Mouse (Mus musculus) cortical plate, adult 2 months (tissue): ENCODE results near the gene Fam192a. TPM values are rescaled to one million over a fixed set of nuclear protein-coding genes. Genes with fewer than 3 reads are reported as not detected.

Source experiments
- H3K27ac ChIP-seq: fragments of 200-500 bp; 2 replicates; pipeline ENCODE4 v1.5.1; 2012; ENCODE audit warnings: low read length, control low read depth, inconsistent platforms; ENCODE audit not compliant: insufficient read depth
- H3K4me1 ChIP-seq: fragments of 200-500 bp; 2 replicates; pipeline ENCODE4 v1.6.1; 2011; ENCODE audit warnings: low read length; ENCODE audit not compliant: control insufficient read depth, insufficient read depth
- H3K4me3 ChIP-seq: fragments of 200-500 bp; 2 replicates; pipeline ENCODE4 v1.5.1; 2011; ENCODE audit warnings: mild to moderate bottlenecking, low read length, control low read depth; ENCODE audit not compliant: insufficient read depth
- CTCF ChIP-seq: fragments of 200-500 bp; IDR thresholded peaks from 2 replicates; pipeline ENCODE4 v1.5.1; 2011; ENCODE audit warnings: mild to moderate bottlenecking, control low read depth, low read length; ENCODE audit not compliant: insufficient read depth; ENCODE audit errors: extremely low read depth
- POLR2A ChIP-seq: fragments of 200-500 bp; IDR thresholded peaks from 2 replicates; pipeline ENCODE4 v1.6.1; 2011; ENCODE audit warnings: mild to moderate bottlenecking, low read length, control low read depth; ENCODE audit not compliant: insufficient read depth; ENCODE audit errors: extremely low read depth
- polyA plus RNA-seq: library from polyadenylated mRNA; depleted of rRNA; stranded (reverse); fragments of >200 nt; gene quantifications from 2 replicates; pipeline ENCODE4 v1.2.3, GENCODE M21; 2012

The Fam192a gene
- polyA plus RNA-seq, 1 experiment, result 50.2 TPM

DNA sequence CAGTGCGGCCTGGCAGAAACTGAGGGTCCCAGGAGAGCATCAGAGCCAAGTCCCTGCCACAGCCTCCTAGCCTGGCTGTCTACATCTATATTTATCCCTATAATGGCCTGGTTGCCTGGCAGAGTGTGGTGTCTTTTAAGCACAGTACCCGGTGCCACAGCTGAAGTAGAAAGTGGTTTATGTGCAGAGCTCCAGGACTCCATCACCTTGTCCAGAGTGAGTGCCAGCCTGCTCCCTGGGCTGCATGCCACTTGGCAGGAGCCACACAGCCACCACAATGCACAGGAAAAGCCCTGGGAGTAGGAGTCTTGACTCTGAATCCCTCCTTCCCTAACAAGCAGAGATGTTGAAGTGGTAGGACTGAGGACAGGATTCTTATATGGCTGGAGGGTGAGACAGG lies 64.3 kb downstream of the Fam192a start:
- TF ChIP-seq POLR2A, result no peak
- Histone ChIP-seq H3K27ac (no peak overlapping the region), H3K4me1 (no peaks in the 10 kb centered on the region), H3K4me3 (no peak overlapping the region)

- Histone ChIP-seq H3K4me3 (no peak overlapping the region), H3K27ac (no peak overlapping the region), H3K4me1 (no peaks in the 10 kb centered on the region)
- TF ChIP-seq CTCF (no peak), POLR2A (no peak)
Observed at GRCm38 (mm10) chr8:94535631-94536030, 66.2 kb downstream of the Fam192a start.

GRCm38 (mm10) chr8:94534612-94535011 lies 67.2 kb downstream of the Fam192a start:
- no peak overlapping the region for H3K27ac ChIP-seq
- no peaks in the 10 kb centered on the region for H3K4me1 ChIP-seq
- H3K4me3 ChIP-seq, result no peak overlapping the region
- TF ChIP-seq POLR2A (no peak), CTCF (no peak)

GRCm38 (mm10) chr8:94532873-94533671 lies 68.7 kb downstream of the Fam192a start, which contains the start of gene Cpne2:
Gene Cpne2, plus strand, starts transcription at chr8:94532990.
- TF ChIP-seq CTCF (no peak), POLR2A (no peak)
- Histone ChIP-seq H3K4me3 (peak within 1 kb of the TSS; percentile 22), H3K4me1 (no peaks in the 10 kb centered on the region), H3K27ac (no peak within 1 kb of the TSS)

DNA sequence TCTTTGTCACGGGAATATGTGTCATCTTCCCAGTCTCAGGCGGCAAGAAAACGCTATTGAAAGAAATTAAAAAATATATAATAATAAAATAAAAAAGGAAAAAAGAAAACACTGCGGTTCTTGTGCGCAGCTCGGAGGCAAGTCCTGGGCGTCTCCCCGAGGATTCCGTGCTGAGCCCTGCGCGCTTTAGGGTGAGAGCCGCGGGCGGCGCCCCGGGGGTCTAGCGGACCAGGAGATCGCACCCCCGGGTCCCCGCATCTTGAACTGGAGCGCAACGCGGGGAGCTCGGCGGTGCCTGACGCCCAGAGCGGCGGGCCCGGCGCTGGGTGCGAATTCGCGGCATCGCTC lies 69.3 kb downstream of the Fam192a start:
- H3K4me3 ChIP-seq, result peak overlapping the region; percentile 22
- no peak for TF ChIP-seq POLR2A
- no peak for TF ChIP-seq CTCF
- H3K4me1 ChIP-seq, result no peaks in the 10 kb centered on the region
- H3K27ac ChIP-seq, result no peak overlapping the region

- Histone ChIP-seq H3K4me3 (no peak overlapping the region; the same call in 1 of the 2 replicates), H3K4me1 (no peaks in the 10 kb centered on the region), H3K27ac (no peak overlapping the region)
- no peak for TF ChIP-seq POLR2A
- no peak for TF ChIP-seq CTCF
Observed at GRCm38 (mm10) chr8:94532000-94532399, 69.8 kb downstream of the Fam192a start.

DNA sequence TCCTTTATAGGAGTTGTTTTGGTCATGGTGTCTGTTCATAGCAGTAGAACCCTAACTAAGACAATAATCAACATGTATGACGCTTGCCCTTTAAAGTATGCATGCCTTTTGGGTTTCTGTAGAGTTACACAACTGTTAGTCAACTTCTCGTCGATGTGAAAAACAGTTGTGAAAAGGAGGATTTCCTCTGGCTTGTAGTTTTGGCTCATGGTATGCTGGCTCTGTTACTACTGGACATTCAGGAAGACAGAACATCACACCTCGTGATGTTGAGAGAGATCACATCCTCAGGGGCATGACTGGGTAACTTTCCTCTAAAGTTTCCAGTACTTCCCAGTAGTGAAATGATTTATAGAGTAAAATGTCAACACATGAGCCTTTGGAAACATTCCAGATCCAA lies 71.2 kb downstream of the Fam192a start:
- H3K4me1 ChIP-seq, result no peaks in the 10 kb centered on the region
- TF ChIP-seq CTCF (no peak), POLR2A (no peak)
- no peak overlapping the region for H3K27ac ChIP-seq
- no peak overlapping the region for H3K4me3 ChIP-seq

- Histone ChIP-seq H3K4me3 (no peak overlapping the region), H3K27ac (no peak overlapping the region), H3K4me1 (no peaks in the 10 kb centered on the region)
- TF ChIP-seq POLR2A, result no peak
- TF ChIP-seq CTCF, result no peak
Observed at GRCm38 (mm10) chr8:94529875-94530274, 71.9 kb downstream of the Fam192a start.

DNA sequence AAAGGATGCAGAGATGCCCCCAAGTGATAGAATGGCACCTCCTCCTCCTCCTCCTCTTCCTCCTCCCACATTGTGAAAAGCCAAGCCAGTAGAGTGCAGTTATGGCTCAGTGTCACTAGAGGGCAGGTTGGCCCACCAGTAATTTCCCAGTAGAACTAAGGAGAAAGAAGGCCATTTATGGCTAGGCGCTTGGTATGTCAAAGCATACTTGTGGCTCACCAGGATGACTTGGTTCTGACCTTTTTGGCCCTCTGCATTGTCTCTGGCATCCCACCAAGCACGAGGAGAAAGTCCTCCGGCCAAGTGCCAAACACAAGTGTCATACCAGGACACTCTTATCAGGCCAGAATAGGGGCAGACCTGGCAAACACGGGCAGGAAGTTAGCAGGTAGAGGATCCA lies 73.6 kb downstream of the Fam192a start:
- H3K4me1 ChIP-seq, result no peaks in the 10 kb centered on the region
- H3K27ac ChIP-seq, result no peak overlapping the region
- TF ChIP-seq CTCF (peak; percentile 92), POLR2A (no peak)
- H3K4me3 ChIP-seq, result no peak overlapping the region

DNA sequence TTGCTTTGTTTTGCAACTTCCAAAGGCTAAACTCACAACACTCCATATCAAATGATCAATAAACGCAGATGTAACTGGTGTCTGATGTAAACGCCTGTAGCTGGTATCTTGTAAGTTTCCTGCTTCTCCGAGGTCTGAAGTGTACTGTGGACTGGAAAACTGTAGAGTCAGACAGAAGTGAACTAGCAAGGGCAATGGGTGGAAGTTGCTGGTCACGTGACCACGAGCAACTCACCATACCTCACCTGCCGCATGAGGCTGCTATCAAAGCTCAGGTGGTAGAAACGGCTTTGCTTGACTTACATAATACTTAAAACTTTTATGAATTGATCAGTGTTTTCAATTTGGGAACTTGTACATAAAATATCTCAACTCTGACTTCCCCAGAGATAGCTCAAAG lies 74.6 kb downstream of the Fam192a start:
- Histone ChIP-seq H3K4me1 (no peaks in the 10 kb centered on the region), H3K27ac (no peak overlapping the region), H3K4me3 (no peak overlapping the region)
- TF ChIP-seq POLR2A (no peak), CTCF (no peak)
